Mouse (Mus musculus): ENCODE measurements around the gene Cer1. TPM values are rescaled to one million over a fixed set of nuclear protein-coding genes. Genes with fewer than 3 reads are reported as not detected.

Gene Cer1
- total RNA-seq, 2 experiments from 2014 or later: not detected

GRCm38 (mm10) chr4:82837526-82838240 lies 47.3 kb downstream of the Cer1 start:
- 0 out of 2 replicates have a peak, but pooled peaks have one; percentile 37 for ATAC-seq (replicated peaks; ENCODE audit: low FRiP score, low TSS enrichment, poor library complexity, severe bottlenecking)

Other genes with a start within 250 kb of the Cer1 start
- gene Nfib, start 179.4 kb downstream of the Cer1 start, total RNA-seq (2014; fragmentation: Nextera tagmentation): not detected in 2 replicates
- gene Nfib, start 179.4 kb downstream of the Cer1 start, total RNA-seq (2017): not detected in 2 replicates
- 17.8 and 22.6 TPM in 2 replicates for gene Zdhhc21, start 25.2 kb downstream of the Cer1 start, total RNA-seq (2014; fragmentation: Nextera tagmentation)
- gene Zdhhc21, start 25.2 kb downstream of the Cer1 start, total RNA-seq (2017): 11.4 and 21.0 TPM in 2 replicates
- not detected in 2 replicates for gene Frem1, start 167.2 kb upstream of the Cer1 start, total RNA-seq (2014; fragmentation: Nextera tagmentation)
- gene Frem1, start 167.2 kb upstream of the Cer1 start, total RNA-seq (2017): not detected in 2 replicates